Mouse (Mus musculus) hindbrain, embryonic 15.5 days (tissue): ENCODE measurements around the gene Prx. TPM values are rescaled to one million over a fixed set of nuclear protein-coding genes. Genes with fewer than 3 reads are reported as not detected.
A peak's percentile ranks its signal among the peaks of the same experiment; 100 is the strongest.

Experiments
- ATAC-seq: fragments of 200-750 bp; cut with Nextera tagmentation; 2 replicates; pipeline ENCODE4 v1.8.0; 2017; ENCODE audit warnings: low read depth, moderate number of reproducible peaks, moderate TSS enrichment; ENCODE audit not compliant: low FRiP score
- H3K27ac ChIP-seq: fragments of 300-500 bp; sonication (generic); replicated peaks from 2 replicates; pipeline ENCODE4 v1.5.1; 2015; ENCODE audit warnings: mild to moderate bottlenecking, inconsistent platforms
- H3K27me3 ChIP-seq: fragments of 300-500 bp; sonication (generic); 2 replicates; pipeline ENCODE4 v1.6.1; 2015; ENCODE audit warnings: control low read depth, inconsistent platforms
- H3K36me3 ChIP-seq: fragments of 300-500 bp; sonication (generic); 2 replicates; pipeline ENCODE4 v1.6.1; 2015; ENCODE audit warnings: control low read depth, inconsistent platforms
- H3K4me1 ChIP-seq: fragments of 300-500 bp; sonication (generic); replicated peaks from 2 replicates; pipeline ENCODE4 v1.6.1; 2015; ENCODE audit warnings: control low read depth, inconsistent platforms
- H3K4me2 ChIP-seq: fragments of 300-500 bp; sonication (generic); 2 replicates; pipeline ENCODE4 v1.6.1; 2015; ENCODE audit warnings: moderate library complexity, mild to moderate bottlenecking, inconsistent platforms
- H3K4me3 ChIP-seq: fragments of 300-500 bp; sonication (generic); 2 replicates; pipeline ENCODE4 v1.5.1; 2015; ENCODE audit warnings: mild to moderate bottlenecking, inconsistent platforms
- H3K9ac ChIP-seq: fragments of 300-500 bp; sonication (generic); 2 replicates; pipeline ENCODE4 v1.6.1; 2015; ENCODE audit warnings: inconsistent platforms
- H3K9me3 ChIP-seq: fragments of 300-500 bp; sonication (generic); 2 replicates; pipeline ENCODE4 v1.6.1; 2016; ENCODE audit warnings: control low read depth, inconsistent platforms
- WGBS: fragments of 180-500 bp; shearing (Covaris S2); methylation state at CpG from one replicate; pipeline ENCODE4 v1.1.7; 2015; 5-methylcytosine and 5-hydroxymethylcytosine counted together
- polyA plus RNA-seq: library from polyadenylated mRNA; unstranded; fragments of >200 nt; fragmentation: Nextera tagmentation; extraction: Ambion mirVana; gene quantifications from 2 replicates; pipeline ENCODE4 v1.2.1, GENCODE M21; 2015

Prx gene
- polyA plus RNA-seq, result 1.8 and 1.9 TPM in 2 replicates

DNA sequence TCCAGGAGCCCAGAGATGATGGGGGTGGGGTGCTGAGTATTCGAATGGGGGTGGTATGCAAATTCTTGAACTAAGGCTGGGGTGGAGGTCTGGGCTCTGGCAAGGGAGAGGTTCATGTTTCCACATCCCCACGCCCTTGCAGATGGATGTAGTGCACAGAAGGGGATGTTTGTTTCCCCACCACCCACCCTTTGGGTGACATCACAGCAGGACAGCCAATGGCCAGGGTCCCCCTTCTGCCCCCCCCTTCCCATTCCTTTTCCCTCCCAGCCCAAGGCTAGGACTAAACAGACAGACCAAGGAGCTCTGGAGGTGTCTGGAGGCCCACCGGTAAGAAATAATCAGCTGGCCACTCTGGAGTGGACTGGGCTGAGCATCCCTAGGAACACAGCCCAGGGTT lies at the start of gene Prx:
Gene Prx, plus strand, starts transcription at position 289 of the 400 bp plus-strand sequence.
- H3K4me3 ChIP-seq, result no peak within 1 kb of the TSS
- H3K36me3 ChIP-seq, result no peaks in the 10 kb centered on the region
- no peaks in the 10 kb centered on the region for H3K4me1 ChIP-seq
- 61% methylated on average over 3 of the region's 3 CpGs for WGBS
- H3K27me3 ChIP-seq, result no peaks in the 10 kb centered on the region
- H3K9ac ChIP-seq, result no peak within 1 kb of the TSS
- H3K27ac ChIP-seq, result no peak within 1 kb of the TSS
- ATAC-seq, result no peak
- no peaks in the 10 kb centered on the region for H3K9me3 ChIP-seq
- H3K4me2 ChIP-seq, result no peak within 1 kb of the TSS

DNA sequence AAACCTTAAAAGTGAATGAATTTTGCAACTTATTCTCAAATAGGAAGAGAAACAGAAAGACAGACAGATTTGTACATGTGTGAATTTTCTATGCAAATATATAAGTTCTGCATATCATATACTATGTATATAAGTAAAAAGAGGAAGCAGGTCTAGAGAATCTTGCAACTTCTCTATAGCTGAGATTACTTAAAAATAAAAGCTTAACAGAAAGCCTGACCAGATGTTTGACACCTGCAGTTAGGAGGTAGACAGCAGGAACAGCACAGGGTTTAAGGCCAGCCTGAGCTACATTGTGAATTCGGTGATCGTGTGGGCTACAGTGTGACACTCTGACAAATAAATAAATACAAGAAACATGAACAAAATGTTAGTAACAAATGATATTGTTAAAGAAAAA lies 47.8 kb upstream of the Prx start:
- H3K4me2 ChIP-seq, result no peak overlapping the region
- H3K27me3 ChIP-seq, result no peaks in the 10 kb centered on the region
- no peaks in the 10 kb centered on the region for H3K9me3 ChIP-seq
- no peak overlapping the region for H3K4me3 ChIP-seq
- H3K9ac ChIP-seq, result no peak overlapping the region
- no peak for ATAC-seq
- no peak overlapping the region for H3K27ac ChIP-seq
- H3K36me3 ChIP-seq, result no peaks in the 10 kb centered on the region
- 92% methylated on average over 2 of the region's 2 CpGs for WGBS
- peaks cover 16% of the 10 kb centered on the region for H3K4me1 ChIP-seq

DNA sequence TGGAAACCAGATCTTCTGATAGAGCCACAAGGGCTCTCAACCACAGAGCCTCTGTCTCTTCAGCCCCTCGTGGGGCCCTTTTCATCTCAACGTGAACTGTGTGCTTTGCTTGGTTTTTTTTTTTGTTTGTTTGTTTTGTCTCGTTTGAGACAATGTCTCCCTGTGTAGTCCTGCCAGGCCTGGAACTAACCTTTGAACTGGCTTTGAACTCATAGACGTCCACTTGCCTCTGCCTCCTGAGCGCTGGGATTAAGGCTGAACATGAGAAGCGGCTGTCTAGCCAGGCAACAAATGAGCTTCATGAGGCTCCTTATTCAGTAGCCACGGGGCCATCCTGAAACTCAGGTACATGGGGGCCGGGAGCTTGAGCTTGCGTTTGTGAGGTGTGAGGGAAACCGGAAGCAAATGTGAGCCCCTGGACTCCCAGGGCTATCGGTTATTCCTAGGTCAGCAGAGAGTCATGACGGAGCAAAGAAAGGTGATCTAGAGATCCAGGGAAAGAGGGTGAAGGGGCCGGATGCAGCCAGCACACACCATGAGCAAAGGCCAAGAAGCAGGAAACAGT lies 46.8 kb upstream of the Prx start:
- WGBS, result 59% methylated on average over 13 of the region's 13 CpGs
- Histone ChIP-seq H3K36me3 (no peaks in the 10 kb centered on the region), H3K27me3 (no peaks in the 10 kb centered on the region)

DNA sequence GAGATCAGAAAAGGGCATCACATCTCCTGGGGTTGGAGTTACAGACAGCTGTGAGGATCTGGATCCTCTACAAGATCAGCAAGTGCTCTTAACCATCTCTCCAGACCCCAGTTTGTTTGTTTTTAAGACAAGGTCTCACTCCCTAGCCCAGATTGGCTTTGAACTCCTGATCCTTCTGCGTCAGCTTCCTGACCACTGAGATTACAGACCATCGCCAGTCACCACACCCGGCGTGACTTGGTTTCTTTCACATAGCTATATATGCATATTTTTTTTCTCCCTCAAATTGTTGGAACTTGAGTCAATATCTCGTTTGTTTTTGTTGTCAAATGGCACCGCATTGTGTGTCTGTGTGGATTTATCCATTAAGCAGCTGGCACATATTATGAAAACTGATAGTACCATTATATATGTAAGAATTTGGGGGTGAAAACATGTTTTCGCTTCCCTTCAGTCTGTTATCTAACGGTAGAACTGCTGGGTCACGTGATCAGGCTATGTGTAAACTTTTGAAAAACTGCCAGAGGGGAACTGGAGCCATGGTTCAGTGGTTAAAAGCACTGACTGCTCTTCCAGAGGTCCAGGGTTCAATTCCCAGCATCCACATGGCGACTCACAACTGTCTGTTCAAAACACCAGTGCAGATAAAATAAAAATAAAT lies 44.5 kb upstream of the Prx start:
- no peak overlapping the region for H3K9ac ChIP-seq
- H3K9me3 ChIP-seq, result no peaks in the 10 kb centered on the region
- H3K4me2 ChIP-seq, result no peak overlapping the region
- 77% methylated on average over 10 of the region's 10 CpGs for WGBS
- no peak overlapping the region for H3K27ac ChIP-seq
- H3K4me3 ChIP-seq, result no peak overlapping the region
- H3K4me1 ChIP-seq, result no peaks in the 10 kb centered on the region
- no peaks in the 10 kb centered on the region for H3K27me3 ChIP-seq
- no peak for ATAC-seq
- H3K36me3 ChIP-seq, result no peaks in the 10 kb centered on the region

More for the DNA sequence above, 46.8 kb upstream of the Prx start:
- ATAC-seq, result no peak
- Histone ChIP-seq H3K4me1 (peaks cover 7% of the 10 kb centered on the region; the same call in 1 of the 2 replicates), H3K9ac (no peak overlapping the region), H3K9me3 (no peaks in the 10 kb centered on the region), H3K4me3 (no peak overlapping the region), H3K4me2 (no peak overlapping the region), H3K27ac (no peak overlapping the region)

DNA sequence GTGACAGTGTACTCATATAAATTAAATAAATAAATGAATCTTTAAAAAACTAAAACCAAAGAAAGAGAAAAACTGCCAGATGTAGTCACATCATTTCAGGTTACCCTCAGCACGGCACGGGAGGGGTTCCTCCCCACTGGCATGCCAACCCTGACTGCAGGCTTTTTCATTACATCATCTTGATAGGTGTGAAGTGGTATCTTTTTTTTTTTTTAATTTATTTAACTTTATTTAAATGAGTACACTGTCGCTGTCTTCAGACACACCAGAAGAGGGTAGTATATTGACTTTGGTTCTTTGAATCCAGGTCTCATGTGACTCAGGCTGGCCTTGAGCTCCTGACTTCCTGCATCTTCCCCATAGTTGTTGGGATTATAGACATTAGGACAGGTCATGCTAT lies 43.9 kb upstream of the Prx start:
- no peaks in the 10 kb centered on the region for H3K27me3 ChIP-seq
- no peak overlapping the region for H3K4me3 ChIP-seq
- H3K9ac ChIP-seq, result no peak overlapping the region
- H3K4me1 ChIP-seq, result no peaks in the 10 kb centered on the region
- H3K27ac ChIP-seq, result no peak overlapping the region
- ATAC-seq, result no peak
- H3K36me3 ChIP-seq, result no peaks in the 10 kb centered on the region
- 92% methylated on average over 3 of the region's 3 CpGs for WGBS
- no peak overlapping the region for H3K4me2 ChIP-seq
- no peaks in the 10 kb centered on the region for H3K9me3 ChIP-seq

DNA sequence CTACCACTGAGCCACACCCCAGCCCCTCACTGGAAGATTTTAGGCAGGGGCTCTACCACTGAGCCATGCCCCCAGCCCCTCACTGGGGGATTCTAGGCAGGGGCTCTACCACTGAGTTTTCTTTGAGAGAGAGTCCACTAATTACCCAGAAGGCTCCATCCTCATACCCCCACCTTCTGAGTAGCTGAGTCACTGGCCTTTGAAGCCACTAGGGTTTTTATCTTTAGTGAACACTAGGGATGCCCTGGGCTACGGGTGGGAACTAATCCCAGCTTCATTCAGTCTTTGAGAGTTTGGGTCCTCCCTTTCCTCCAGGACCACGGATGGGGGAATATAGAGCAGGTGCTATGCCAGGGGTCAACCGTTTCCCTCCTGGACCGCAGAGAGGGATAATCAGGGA lies 40.5 kb upstream of the Prx start:
- Histone ChIP-seq H3K4me1 (no peaks in the 10 kb centered on the region), H3K36me3 (no peaks in the 10 kb centered on the region), H3K4me2 (no peak overlapping the region), H3K9ac (no peak overlapping the region), H3K4me3 (no peak overlapping the region), H3K27ac (no peak overlapping the region), H3K9me3 (no peaks in the 10 kb centered on the region), H3K27me3 (no peaks in the 10 kb centered on the region)
- 88% methylated on average over 4 of the region's 4 CpGs for WGBS
- ATAC-seq, result no peak

DNA sequence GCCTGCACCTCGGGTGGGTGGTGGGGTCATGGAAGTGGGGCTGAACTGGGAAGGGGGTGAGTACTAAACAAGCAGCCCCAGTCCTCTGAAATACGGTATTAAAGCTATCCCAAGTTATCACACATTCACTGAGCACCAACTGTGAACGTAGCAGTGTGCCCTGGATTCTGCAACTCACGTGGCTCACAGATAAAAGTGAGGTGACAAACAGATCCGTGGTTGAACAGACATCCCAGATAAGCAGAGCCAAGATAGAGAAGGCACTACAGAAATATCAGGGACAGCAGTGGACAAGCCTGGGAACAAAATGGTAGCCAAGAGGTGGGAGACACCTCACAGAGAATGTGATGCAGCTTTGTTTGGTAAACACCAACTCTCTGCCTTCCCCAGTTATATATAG lies 39.5 kb upstream of the Prx start:
- WGBS, result 92% methylated on average over 5 of the region's 5 CpGs
- H3K4me3 ChIP-seq, result no peak overlapping the region
- H3K27ac ChIP-seq, result no peak overlapping the region
- H3K36me3 ChIP-seq, result no peaks in the 10 kb centered on the region
- no peaks in the 10 kb centered on the region for H3K4me1 ChIP-seq
- no peak for ATAC-seq
- no peak overlapping the region for H3K4me2 ChIP-seq
- no peaks in the 10 kb centered on the region for H3K27me3 ChIP-seq
- H3K9me3 ChIP-seq, result no peaks in the 10 kb centered on the region
- no peak overlapping the region for H3K9ac ChIP-seq

DNA sequence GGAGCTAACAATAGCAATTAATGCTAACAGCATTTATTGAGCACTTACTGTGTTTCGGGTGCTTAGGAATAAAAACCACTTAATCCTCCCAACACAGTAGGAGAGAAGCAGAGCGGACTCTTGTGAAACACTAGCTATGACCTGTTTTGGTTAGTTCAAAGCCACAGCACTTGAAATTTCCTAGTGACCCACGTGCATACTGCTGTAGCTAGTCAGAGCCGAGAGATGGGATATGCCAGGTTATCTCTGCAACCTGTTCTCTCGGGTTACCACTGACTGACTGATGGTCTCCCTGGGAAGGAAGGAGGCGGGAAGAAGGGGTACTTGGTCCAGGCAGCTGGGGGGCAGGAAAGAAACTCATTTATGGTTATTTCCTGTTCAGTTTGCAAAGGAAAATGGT lies 38.6 kb upstream of the Prx start:
- ATAC-seq, result no peak
- H3K4me1 ChIP-seq, result no peaks in the 10 kb centered on the region
- H3K9me3 ChIP-seq, result no peaks in the 10 kb centered on the region
- H3K4me2 ChIP-seq, result no peak overlapping the region
- H3K27me3 ChIP-seq, result no peaks in the 10 kb centered on the region
- no peaks in the 10 kb centered on the region for H3K36me3 ChIP-seq
- WGBS, result 88% methylated on average over 6 of the region's 6 CpGs
- no peak overlapping the region for H3K9ac ChIP-seq
- no peak overlapping the region for H3K4me3 ChIP-seq
- no peak overlapping the region for H3K27ac ChIP-seq

DNA sequence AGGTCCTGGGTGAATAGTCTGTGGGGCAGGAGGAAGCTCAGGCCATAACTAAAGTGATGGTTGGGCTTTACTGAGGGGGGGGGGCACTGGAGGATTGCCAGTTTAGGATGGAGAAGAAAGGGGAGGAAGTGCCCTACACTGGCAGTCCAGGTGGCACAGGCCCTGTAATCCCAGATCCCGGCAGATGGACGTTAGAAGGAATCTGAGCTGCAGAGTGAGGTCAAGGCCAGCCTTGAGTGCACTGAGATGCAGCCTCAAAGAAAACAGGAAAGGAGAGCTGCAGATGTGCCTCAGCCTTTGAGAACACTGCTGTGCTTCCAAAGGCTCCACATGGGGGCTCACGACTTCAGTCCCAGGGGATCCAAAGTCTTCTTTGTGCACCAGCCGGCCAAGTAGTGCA lies 31.5 kb upstream of the Prx start:
- H3K4me3 ChIP-seq, result no peak overlapping the region
- 42% methylated on average over 4 of the region's 4 CpGs for WGBS
- H3K4me1 ChIP-seq, result peaks cover 2% of the 10 kb centered on the region; the same call in 1 of the 2 replicates
- no peak overlapping the region for H3K27ac ChIP-seq
- ATAC-seq, result no peak
- no peaks in the 10 kb centered on the region for H3K36me3 ChIP-seq
- no peak overlapping the region for H3K9ac ChIP-seq
- H3K4me2 ChIP-seq, result no peak overlapping the region
- H3K27me3 ChIP-seq, result no peaks in the 10 kb centered on the region
- no peaks in the 10 kb centered on the region for H3K9me3 ChIP-seq

DNA sequence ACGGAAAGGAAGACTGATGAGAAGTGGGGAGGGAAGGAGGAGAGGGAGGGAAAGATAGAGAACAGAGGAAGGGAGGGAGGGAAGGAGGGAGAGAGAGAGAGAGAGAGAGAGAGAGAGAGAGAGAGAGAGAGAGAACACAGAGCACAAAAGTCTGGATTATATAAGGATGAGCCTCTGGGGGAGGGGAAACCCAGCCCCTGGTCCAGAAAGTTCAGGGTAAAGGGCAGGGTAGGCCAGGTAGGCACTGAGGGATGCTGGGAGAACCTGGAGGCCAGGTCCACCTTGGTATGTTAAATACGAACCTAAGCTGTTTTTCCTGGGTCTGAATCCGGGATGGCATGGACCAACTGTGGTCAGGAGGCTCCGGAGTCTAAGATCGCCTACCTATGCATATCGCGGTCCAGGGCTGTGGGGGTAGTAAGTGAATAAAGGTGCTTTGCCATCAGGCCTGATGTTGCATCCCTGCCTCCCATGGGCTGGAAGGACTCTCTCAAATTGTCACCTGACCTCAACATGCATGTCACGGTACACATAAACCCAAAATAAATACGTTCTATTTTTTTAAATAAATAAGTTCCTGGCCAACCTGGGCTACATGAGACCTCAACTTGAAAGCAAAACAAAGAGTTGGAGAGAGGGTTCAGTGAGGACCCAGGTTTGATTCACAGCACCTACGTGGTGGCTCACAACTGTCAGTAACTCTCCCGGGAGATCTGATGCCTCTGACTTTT lies 27.6 kb upstream of the Prx start:
- Histone ChIP-seq H3K9me3 (no peaks in the 10 kb centered on the region), H3K9ac (no peak overlapping the region), H3K36me3 (no peaks in the 10 kb centered on the region), H3K4me1 (peaks cover 3% of the 10 kb centered on the region), H3K27ac (no peak overlapping the region), H3K4me2 (no peak overlapping the region), H3K27me3 (no peaks in the 10 kb centered on the region), H3K4me3 (no peak overlapping the region)
- WGBS, result 89% methylated on average over 11 of the region's 11 CpGs
- no peak for ATAC-seq

DNA sequence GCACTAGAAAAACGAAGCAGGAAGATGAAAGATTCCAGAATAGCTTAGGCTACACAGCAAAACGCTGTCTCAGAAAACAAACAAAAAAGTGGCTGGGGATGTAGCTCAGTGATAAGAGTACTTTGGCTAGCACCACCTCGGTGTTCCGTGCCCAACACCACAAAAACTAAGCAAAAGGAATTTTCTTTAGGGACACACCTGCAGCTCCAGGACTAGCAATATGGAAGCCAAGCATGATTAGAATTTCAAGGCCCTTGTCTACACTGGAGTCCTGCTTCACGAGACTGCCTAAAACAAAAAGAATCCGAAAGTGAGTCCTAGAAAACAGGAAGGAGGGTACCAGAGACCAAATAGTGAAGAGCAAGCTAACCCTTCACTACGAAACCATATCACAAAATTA lies 26.5 kb upstream of the Prx start:
- no peaks in the 10 kb centered on the region for H3K9me3 ChIP-seq
- no peak for ATAC-seq
- H3K4me3 ChIP-seq, result peak overlapping the region; percentile 52
- 0 out of 2 replicates have a peak overlapping the region, but pooled peaks have one; percentile 44 for H3K9ac ChIP-seq
- peak overlapping the region; percentile 83 for H3K27ac ChIP-seq
- peaks cover 3% of the 10 kb centered on the region for H3K4me1 ChIP-seq
- H3K4me2 ChIP-seq, result peak overlapping the region; percentile 88
- H3K27me3 ChIP-seq, result no peaks in the 10 kb centered on the region
- WGBS, result 42% methylated on average over 7 of the region's 7 CpGs
- no peaks in the 10 kb centered on the region for H3K36me3 ChIP-seq

DNA sequence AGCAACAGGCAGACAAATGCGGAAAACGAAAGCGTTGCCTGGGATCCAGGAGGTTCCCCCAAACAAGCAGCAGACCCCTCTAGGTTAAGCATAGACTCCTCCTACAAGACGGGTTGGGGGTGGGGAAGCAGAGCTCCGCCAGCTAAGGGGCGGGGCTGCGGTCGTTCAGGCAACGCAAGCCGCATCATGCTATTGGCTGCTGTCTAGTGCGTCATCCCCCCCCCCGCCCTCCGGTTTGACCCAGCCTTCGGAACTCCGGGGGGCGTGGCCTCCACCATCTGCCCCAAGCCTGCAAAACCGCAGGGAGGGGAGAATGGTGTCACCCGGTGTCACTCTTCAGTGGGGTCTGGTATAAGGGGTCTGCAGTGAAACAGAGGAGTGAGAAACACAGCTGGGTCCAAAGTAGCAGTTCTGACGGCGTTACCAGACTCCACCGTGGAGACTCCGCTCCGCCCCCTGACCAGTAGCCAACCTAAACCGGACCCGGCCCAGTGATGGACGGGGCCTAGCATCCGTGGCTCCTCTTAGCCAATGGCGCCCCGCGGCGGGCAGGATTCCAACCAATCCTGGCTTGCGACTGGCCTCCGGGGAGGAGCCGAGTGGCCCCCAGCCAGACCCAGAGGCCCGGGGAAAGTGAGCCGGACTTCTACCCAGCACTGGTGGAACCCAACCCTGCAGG lies 25.8 kb upstream of the Prx start, which contains the start of gene Sertad3:
Gene Sertad3, plus strand, starts transcription at position 613 of the 679 bp plus-strand sequence.
- Histone ChIP-seq H3K27me3 (no peaks in the 10 kb centered on the region), H3K27ac (peak within 1 kb of the TSS; percentile 83), H3K4me3 (peak within 1 kb of the TSS; percentile 52), H3K4me2 (peak within 1 kb of the TSS; percentile 88), H3K9ac (peak within 1 kb of the TSS; percentile 44), H3K9me3 (no peaks in the 10 kb centered on the region), H3K36me3 (peaks cover 3% of the 10 kb centered on the region; the same call in 1 of the 2 replicates), H3K4me1 (peaks cover 3% of the 10 kb centered on the region)
- peak; percentile 93 for ATAC-seq
- under 1% methylated on average over 36 of the region's 36 CpGs for WGBS
